Mouse (Mus musculus): Measurements from ENCODE around the gene Gipc1. TPM values are rescaled to one million over a fixed set of nuclear protein-coding genes. Genes with fewer than 3 reads are reported as not detected.

Gene Gipc1
- polyA plus RNA-seq, 1 experiment from 2014 or later: 182 TPM

GRCm38 (mm10) chr8:83621691-83622388, 30.6 kb upstream of the Gipc1 start:
- H3K27ac ChIP-seq: no peak overlapping the region
- 46% methylated on average over 15 of the region's 15 CpGs for WGBS
- ATAC-seq (ENCODE audit: insufficient number of reproducible peaks, low FRiP score, low TSS enrichment, low read depth): peak; percentile 11; the same call in 1 of the 2 replicates

GRCm38 (mm10) chr8:83622389-83622989, 30.0 kb upstream of the Gipc1 start:
- no peaks in the 10 kb centered on the region for H3K36me3 ChIP-seq
- peak overlapping the region; percentile 40 for H3K4me3 ChIP-seq
- no peaks in the 10 kb centered on the region for H3K9me3 ChIP-seq
- no peak overlapping the region for H3K27ac ChIP-seq
- H3K4me1 ChIP-seq: 0 out of 2 replicates have a peak, but pooled peaks cover 10% of the 10 kb centered on the region
- peak overlapping the region; percentile 50 for H3K9ac ChIP-seq
- H3K4me2 ChIP-seq: peak overlapping the region; percentile 81
- H3K27me3 ChIP-seq: no peaks in the 10 kb centered on the region
- peak; percentile 70 for ATAC-seq (ENCODE audit: insufficient number of reproducible peaks, low FRiP score, low TSS enrichment, low read depth)
- WGBS: 10% methylated on average over 23 of the region's 23 CpGs

More at GRCm38 (mm10) chr8:83621691-83622388, 30.6 kb upstream of the Gipc1 start:
- no peaks in the 10 kb centered on the region for H3K9me3 ChIP-seq
- 0 out of 2 replicates have a peak, but pooled peaks cover 10% of the 10 kb centered on the region for H3K4me1 ChIP-seq
- H3K27me3 ChIP-seq: no peaks in the 10 kb centered on the region
- peak overlapping the region; percentile 40 for H3K4me3 ChIP-seq
- peak overlapping the region; percentile 81 for H3K4me2 ChIP-seq
- H3K9ac ChIP-seq: peak overlapping the region; percentile 50
- H3K36me3 ChIP-seq: no peaks in the 10 kb centered on the region

DNA sequence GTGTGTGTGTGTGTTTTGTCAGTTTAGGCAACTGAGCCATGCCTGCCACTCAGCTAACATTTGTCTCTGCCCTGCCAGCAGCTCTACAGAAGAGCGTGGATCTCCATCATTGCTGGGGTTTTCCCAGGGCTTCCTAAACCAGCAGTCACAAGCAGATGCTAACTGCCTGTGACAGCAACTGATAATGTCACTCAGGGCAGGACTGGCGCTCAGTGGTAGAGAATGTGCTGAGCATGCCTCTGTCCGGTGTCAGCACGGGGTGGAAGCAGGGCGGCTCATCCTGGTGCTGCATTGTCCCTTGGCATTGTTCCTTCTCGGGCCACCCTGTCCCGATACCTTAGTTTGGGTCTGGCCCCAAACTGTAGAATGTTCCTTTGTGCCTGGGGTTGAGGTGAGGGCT, 28.9 kb upstream of the Gipc1 start:
- H3K4me1 ChIP-seq: 0 out of 2 replicates have a peak, but pooled peaks cover 10% of the 10 kb centered on the region
- H3K4me3 ChIP-seq: no peak overlapping the region
- WGBS: 86% methylated on average over 7 of the region's 7 CpGs
- H3K9ac ChIP-seq: no peak overlapping the region
- H3K27ac ChIP-seq: no peak overlapping the region
- no peaks in the 10 kb centered on the region for H3K9me3 ChIP-seq
- no peaks in the 10 kb centered on the region for H3K36me3 ChIP-seq
- H3K27me3 ChIP-seq: no peaks in the 10 kb centered on the region
- ATAC-seq (ENCODE audit: insufficient number of reproducible peaks, low FRiP score, low TSS enrichment, low read depth): no peak
- no peak overlapping the region for H3K4me2 ChIP-seq

GRCm38 (mm10) chr8:83624739-83625138, 27.7 kb upstream of the Gipc1 start:
- Histone ChIP-seq H3K9ac (no peak overlapping the region), H3K4me1 (0 out of 2 replicates have a peak, but pooled peaks cover 8% of the 10 kb centered on the region), H3K27ac (no peak overlapping the region), H3K4me2 (no peak overlapping the region), H3K36me3 (no peaks in the 10 kb centered on the region), H3K4me3 (no peak overlapping the region), H3K9me3 (no peaks in the 10 kb centered on the region), H3K27me3 (no peaks in the 10 kb centered on the region)
- no peak for ATAC-seq (ENCODE audit: insufficient number of reproducible peaks, low FRiP score, low TSS enrichment, low read depth)
- WGBS: 50% methylated on average over 3 of the region's 3 CpGs

DNA sequence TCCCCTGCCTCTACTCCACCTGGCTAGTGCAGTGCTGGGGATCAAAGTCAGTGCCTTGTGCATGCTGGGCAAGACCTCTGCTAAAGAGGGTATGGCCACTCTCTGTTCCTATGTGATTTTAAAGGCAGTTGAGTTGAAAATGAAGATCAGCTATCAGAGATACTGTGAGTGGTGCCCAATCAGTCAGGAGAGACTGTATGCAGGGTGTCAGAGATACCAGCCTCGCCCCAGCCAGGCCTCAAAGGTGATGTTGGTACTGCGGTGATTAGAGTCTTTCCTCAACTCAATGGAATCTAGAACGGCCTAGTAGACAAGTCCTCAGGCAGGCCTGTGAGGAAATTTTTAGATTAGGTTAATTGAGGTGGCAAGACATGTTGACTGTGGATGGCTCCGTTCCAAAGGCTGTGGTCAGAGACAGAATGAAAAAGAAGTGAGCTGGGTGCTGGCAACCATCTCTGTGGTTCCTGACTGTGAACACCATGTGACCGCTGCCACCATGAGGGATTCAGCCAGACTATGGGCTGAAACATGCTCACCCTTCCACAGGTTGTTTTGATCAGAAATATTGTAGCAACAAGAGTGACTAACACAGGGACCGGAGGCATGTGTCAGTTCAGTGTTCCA, 26.7 kb upstream of the Gipc1 start:
- Histone ChIP-seq H3K27ac (no peak overlapping the region), H3K4me1 (0 out of 2 replicates have a peak, but pooled peaks cover 8% of the 10 kb centered on the region), H3K27me3 (no peaks in the 10 kb centered on the region), H3K4me3 (no peak overlapping the region), H3K9me3 (no peaks in the 10 kb centered on the region), H3K4me2 (no peak overlapping the region), H3K36me3 (no peaks in the 10 kb centered on the region), H3K9ac (no peak overlapping the region)
- ATAC-seq (ENCODE audit: insufficient number of reproducible peaks, low FRiP score, low TSS enrichment, low read depth): no peak
- WGBS: 79% methylated on average over 6 of the region's 6 CpGs

DNA sequence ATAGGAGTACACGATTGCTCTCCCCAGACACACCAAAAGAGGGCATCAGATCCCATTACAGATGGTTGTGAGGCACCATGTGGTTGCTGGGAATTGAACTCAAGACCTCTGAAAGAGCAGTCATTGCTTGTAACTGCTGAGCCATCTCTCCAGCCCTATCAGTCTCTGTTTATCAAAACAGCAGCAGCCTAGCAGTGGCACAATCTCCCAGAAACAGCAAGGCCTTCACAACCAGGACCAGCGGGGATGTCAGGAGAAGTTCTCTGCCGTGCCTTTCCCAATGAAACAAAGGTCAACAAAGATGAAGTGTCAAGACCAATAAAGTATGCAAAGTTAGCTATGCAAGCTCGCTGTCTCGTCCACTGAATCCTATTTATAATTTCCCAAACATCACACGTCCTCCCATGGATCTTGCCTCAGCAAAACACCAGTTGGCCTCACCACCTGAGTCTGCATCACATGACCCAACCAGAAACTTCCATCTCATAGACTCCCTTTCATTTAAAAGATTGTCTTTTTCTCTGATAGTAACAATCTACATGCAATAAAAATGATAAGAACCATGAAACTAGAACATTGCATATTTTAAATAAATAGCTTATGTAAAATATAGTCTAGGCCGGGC, 20.3 kb upstream of the Gipc1 start:
- Histone ChIP-seq H3K4me2 (no peak overlapping the region), H3K36me3 (no peaks in the 10 kb centered on the region), H3K4me3 (no peak overlapping the region), H3K9ac (no peak overlapping the region), H3K27ac (no peak overlapping the region), H3K4me1 (no peaks in the 10 kb centered on the region), H3K9me3 (no peaks in the 10 kb centered on the region), H3K27me3 (no peaks in the 10 kb centered on the region)
- no peak for ATAC-seq (ENCODE audit: insufficient number of reproducible peaks, low FRiP score, low TSS enrichment, low read depth)
- 79% methylated on average over 7 of the region's 7 CpGs for WGBS

- H3K36me3 ChIP-seq: no peaks in the 10 kb centered on the region
- no peak for ATAC-seq (ENCODE audit: insufficient number of reproducible peaks, low FRiP score, low TSS enrichment, low read depth)
- 67% methylated on average over 4 of the region's 4 CpGs for WGBS
- H3K4me2 ChIP-seq: no peak overlapping the region
- H3K9me3 ChIP-seq: no peaks in the 10 kb centered on the region
- no peak overlapping the region for H3K9ac ChIP-seq
- H3K4me3 ChIP-seq: no peak overlapping the region
- H3K4me1 ChIP-seq: no peaks in the 10 kb centered on the region
- no peaks in the 10 kb centered on the region for H3K27me3 ChIP-seq
- H3K27ac ChIP-seq: no peak overlapping the region
Measured at GRCm38 (mm10) chr8:83638856-83639255, 13.6 kb upstream of the Gipc1 start.

DNA sequence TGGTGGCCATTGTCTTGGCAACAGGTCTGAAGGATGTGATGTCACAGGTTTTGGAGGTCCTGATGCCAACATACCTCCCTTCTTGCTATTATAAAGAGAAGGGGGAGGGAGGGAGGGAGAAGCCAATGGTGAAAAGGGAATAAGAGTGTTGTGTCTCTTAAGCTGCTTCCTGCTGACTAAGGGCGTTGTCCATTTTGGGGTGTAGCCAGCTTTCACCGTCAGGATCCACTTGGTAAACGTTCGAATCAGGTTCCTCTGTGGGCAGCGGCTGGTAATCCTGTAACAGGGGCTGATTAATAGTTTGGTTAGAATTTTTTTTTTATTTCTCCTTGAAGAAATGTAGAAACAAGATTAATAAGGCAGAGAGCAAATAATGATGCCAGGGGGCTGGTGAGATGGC, 12.8 kb upstream of the Gipc1 start:
- Histone ChIP-seq H3K4me1 (no peaks in the 10 kb centered on the region), H3K27ac (no peak overlapping the region), H3K27me3 (no peaks in the 10 kb centered on the region), H3K9ac (no peak overlapping the region), H3K4me3 (no peak overlapping the region), H3K4me2 (no peak overlapping the region), H3K36me3 (no peaks in the 10 kb centered on the region), H3K9me3 (no peaks in the 10 kb centered on the region)
- WGBS: 67% methylated on average over 5 of the region's 5 CpGs
- no peak for ATAC-seq (ENCODE audit: insufficient number of reproducible peaks, low FRiP score, low TSS enrichment, low read depth)

DNA sequence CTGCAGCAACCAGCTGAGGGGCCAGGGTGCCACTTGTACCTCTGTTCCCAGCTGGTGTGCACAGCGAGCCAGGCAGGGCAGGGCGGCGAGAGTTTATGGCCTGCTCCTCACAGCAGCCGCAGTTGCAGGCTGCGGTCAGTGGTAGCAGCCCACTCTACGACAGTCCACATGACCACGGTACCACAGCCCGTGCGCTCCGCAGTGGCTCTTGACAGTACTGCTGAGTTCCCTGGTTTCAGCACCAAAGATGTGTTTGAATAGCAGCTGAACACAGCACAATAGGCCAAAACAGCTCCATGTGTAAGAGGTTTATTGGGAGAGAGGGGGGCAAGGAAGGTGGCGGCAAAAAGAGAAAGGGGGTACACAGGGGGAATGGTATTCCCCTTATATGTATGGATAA, 5.0 kb upstream of the Gipc1 start:
- WGBS: 95% methylated on average over 11 of the region's 11 CpGs
- no peak overlapping the region for H3K27ac ChIP-seq

GRCm38 (mm10) chr8:83648031-83648430, 4.4 kb upstream of the Gipc1 start:
- Histone ChIP-seq H3K4me1 (peaks cover 4% of the 10 kb centered on the region; the same call in 1 of the 2 replicates), H3K27me3 (no peaks in the 10 kb centered on the region), H3K36me3 (no peaks in the 10 kb centered on the region), H3K4me2 (no peak overlapping the region), H3K4me3 (no peak overlapping the region), H3K27ac (no peak overlapping the region), H3K9me3 (no peaks in the 10 kb centered on the region), H3K9ac (no peak overlapping the region)
- no peak for ATAC-seq (ENCODE audit: insufficient number of reproducible peaks, low FRiP score, low TSS enrichment, low read depth)
- 95% methylated on average over 4 of the region's 4 CpGs for WGBS

More for the DNA sequence above, 5.0 kb upstream of the Gipc1 start:
- Histone ChIP-seq H3K36me3 (no peaks in the 10 kb centered on the region), H3K4me3 (no peak overlapping the region), H3K4me2 (no peak overlapping the region), H3K27me3 (no peaks in the 10 kb centered on the region), H3K9ac (no peak overlapping the region), H3K9me3 (no peaks in the 10 kb centered on the region), H3K4me1 (peaks cover 4% of the 10 kb centered on the region; the same call in 1 of the 2 replicates)
- no peak for ATAC-seq (ENCODE audit: insufficient number of reproducible peaks, low FRiP score, low TSS enrichment, low read depth)

DNA sequence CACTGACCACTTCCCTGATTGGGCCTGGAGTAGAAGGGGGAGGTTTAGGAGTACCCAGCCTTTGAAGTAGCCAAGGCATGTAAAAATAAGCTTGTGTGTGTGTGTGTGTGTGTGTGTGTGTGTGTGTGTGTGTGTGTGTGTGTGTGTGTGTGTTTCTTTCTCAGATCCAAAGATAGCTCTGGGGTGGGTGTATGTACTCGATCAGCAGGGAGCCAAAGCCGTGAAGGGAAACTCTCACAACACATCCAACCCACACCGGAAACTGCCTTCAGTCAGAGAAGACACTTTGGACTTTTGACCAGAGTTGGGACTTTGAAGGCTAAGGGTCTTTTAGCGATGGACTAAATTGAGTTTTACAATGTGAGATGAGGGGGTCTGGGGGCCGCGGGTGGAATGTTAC, 2.8 kb upstream of the Gipc1 start:
- 91% methylated on average over 6 of the region's 6 CpGs for WGBS
- Histone ChIP-seq H3K27ac (no peak overlapping the region), H3K4me1 (peaks cover 15% of the 10 kb centered on the region), H3K9me3 (no peaks in the 10 kb centered on the region), H3K4me3 (no peak overlapping the region), H3K4me2 (no peak overlapping the region), H3K36me3 (no peaks in the 10 kb centered on the region), H3K27me3 (no peaks in the 10 kb centered on the region), H3K9ac (no peak overlapping the region)
- no peak for ATAC-seq (ENCODE audit: insufficient number of reproducible peaks, low FRiP score, low TSS enrichment, low read depth)
